Mouse (Mus musculus) forelimb bud, embryonic 11.5 days (tissue): ENCODE results near the gene Phgr1.

Experiments used
- DNase-seq: peaks from one replicate; pipeline ENCODE4 v3.0.0-alpha.2; 2012; ENCODE audit warnings: low read depth, low spot score

The Phgr1 gene

DNA sequence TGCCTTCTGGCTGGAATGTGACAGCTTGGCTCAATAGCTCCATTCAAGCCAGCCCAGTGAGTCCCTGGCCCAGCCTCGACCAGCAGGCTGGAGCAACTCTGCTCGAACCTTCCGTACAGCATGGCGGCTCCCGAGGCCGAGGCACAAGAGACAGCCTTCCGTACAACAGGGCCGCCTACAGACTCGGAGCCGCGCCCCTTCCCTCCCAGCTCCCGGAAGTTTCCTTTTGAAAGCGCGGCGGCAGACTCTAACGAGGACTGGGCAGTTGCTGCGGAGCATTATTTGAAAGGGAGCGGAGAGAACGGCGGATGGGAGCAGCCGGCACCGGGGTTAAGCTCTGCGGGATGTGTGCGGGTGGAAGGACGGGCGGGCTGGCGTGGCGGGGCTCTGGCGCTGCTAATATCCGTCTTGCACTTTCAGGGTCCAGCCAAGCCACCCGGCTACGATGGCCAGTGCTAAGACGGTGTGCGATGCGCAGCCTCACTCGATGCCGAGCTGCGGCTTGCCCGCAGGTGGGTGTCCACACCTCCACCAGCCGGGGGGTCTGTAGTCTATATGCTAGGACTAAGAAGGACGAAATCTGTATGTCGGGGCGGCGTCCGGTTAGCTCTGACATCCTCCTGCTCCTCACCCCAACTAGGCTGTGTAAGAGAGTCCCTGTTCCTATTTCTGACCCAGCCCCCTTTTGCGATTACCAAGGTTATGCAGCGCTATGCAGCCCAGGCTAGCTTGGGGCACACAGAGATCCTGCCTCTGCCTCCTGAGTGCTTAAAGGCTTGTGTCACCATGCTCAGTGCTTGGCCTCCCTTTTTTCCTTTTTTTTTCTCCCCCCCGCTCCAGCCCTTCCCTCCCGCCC is 41.6 kb downstream of the Phgr1 start, which contains the start of gene Knstrn:
Gene Knstrn, plus strand, starts transcription at position 23 of the 856 bp plus-strand sequence.
- DNase-seq: peak; percentile 88

DNA sequence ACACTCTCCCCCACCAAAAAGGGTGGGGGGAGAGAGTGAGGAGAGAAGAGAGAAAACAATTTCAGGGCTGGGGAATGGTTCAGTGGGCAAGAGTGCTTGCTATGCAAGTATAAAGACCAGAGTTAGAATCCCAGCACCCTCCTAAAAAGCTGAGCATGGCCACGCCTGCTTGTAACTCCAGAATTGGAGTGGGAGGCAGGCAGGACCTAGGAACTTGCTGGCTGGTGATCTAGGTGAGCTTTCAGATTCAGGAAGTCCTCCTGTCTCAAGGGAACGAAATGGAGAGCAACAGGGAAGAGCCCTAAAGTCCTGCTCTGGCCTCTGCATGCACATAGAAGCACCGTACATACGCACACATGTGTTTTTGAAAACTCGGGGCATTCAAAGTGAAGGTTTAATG is 50.2 kb downstream of the Phgr1 start:
- DNase-seq: no peak

DNA sequence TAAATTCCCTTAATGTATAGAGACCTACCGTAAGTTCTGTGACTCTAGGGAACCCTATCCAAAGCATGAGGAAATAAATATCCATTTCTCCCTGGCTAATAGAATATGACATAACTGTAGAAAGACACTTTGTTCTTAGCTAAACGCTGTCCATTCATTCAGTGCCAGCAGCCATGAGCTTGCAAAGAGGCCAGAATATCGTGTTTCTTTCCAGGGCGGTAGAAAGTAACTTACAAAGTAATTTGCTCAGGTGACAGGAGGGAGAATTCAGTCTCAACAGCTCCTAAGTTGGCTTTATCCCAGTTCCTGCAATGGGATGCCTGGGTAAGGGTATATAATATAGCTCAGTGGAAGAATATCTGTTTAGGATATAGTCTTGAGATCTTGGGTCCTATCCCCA is 51.8 kb downstream of the Phgr1 start:
- DNase-seq: no peak
